Mouse (Mus musculus): Measurements from ENCODE around the gene BC067074.

BC067074 gene

DNA sequence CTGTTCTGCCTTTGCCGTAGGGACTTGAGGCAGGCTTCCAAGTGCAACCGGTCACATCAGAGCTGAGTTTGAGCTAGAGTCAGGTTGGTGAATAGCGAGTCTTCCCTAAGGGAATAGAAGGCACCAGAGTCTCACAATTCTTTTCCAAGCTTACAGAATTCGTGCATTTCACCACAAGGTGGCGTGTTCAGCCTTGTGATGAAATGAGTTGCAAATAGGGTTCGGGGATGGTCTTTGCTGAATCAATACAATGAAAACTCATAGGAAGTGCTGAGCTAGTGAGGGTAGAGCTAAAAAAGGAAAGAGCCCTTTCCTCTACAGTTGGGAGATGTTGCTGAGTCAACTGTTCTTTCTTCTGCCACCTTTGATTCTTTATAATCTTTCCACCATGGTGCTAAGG is 29.0 kb downstream of the BC067074 start:
- peak; percentile 92 for DNase-seq (ENCODE audit: low spot score)

DNA sequence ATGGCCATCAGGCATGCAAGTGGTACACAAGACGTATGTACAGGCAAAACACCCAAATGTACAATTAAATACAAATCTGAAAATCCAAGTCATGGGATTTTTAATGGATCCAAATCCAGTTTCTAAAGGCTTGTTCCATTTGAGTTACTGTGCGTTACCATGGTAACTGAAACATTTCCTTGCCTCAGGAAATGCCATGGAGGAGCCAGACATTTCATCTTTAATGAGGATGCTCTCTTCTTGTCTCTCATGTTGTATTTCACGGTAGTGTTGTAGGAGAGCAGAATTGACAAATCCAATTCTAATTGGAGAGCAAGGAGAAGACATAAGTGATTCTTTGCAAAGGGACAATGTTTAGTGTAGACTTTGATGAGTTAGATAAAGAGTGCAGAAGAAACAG is 31.3 kb downstream of the BC067074 start:
- DNase-seq (ENCODE audit: low spot score): no peak

DNA sequence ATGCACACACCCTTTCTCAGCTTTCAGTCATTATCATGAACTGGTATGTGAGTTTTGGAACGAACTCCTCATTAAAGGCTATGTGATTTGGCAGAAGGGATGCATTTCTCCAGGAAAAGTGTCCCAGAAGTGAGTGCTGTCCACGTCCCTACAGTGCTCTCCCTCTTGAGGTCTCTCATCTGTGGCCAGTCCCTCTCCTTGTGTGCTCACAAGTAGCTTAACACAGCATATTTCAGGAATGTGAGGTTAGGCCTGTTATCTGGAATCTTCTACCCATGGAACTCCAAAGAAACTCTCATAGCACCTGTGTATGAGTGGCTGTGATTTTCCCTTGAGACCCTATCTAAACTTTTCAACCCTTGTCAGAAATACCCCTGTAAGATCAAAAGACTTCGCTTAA is 32.7 kb downstream of the BC067074 start:
- no peak for DNase-seq (ENCODE audit: low spot score)

DNA sequence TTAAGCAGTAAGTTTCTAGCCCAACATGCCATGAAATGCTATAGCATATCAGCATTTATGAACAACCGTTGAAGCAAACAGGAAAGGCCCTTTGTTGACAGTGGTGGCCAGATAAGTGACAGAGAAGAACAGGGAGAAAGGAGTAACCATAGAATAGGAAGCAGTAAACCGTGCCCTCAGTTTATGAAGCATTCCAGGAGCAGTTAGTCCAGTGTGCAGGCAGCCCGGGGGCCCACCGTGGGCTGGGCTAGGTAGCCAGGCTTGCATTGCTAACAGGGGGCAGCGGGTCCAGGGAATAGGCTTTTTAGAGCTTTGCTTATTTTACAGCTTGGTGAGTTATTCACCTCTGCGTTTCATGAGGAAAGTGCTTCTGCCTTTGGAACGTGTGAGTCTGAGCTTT is 39.3 kb downstream of the BC067074 start:
- DNase-seq (ENCODE audit: low spot score): no peak

DNA sequence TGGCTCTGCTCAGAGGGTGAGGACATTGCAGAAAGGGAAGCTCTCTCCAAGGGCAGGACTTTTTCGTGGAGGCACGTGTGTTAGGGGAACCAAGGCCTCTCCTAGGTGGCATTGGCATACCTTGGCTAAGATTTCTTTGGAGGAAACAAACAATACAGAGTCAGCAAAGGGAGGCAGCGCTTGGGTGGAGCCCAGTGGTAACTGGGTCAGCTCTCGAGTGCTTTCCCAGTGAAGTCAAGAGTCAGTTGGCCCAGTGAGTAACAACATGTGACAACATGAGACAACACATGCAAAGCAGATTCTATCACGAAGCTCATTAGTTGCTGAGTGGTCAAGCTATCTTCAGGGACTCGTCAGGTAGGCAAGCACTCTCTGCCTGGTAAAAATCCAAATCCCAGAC is 40.4 kb downstream of the BC067074 start:
- DNase-seq (ENCODE audit: low spot score): no peak

DNA sequence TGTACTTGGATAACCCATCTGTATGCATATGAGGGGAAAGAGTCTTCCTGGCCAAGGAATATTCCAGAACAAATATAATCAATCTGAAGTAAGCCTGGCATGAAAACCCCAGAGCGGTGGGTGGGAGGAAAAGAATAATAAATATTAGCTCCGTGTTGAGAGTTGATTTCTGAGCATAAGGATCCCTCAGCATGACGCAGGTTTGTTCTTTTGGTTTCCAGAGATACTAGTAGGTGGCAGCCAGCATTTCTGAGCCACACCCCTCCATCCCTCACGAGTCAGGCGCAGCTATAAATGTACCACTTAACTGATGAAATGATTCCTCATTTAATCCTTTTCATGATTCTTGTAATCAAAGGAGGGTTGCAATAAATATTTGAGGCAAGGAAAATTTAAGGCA is 41.0 kb downstream of the BC067074 start:
- no peak for DNase-seq (ENCODE audit: low spot score)

DNA sequence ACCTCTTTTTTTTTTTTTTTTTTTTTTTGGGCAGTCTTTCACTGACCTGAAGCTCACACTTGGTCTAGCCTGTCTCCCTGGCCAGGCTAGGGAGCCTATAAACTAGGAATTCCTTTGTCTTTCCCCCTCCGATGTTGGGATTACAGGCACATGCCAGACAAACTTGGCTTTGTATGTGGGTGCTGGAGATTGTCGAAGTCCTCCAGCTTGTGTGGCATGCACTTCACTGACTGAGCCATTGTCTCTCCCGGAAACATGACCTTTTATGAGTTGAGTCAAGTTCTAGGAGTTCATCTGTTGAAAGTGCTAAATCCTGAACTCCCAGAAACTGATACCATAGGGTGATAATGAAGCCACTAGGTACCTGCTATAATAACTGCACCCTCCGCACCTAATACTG is 41.8 kb downstream of the BC067074 start:
- DNase-seq (ENCODE audit: low spot score): no peak

DNA sequence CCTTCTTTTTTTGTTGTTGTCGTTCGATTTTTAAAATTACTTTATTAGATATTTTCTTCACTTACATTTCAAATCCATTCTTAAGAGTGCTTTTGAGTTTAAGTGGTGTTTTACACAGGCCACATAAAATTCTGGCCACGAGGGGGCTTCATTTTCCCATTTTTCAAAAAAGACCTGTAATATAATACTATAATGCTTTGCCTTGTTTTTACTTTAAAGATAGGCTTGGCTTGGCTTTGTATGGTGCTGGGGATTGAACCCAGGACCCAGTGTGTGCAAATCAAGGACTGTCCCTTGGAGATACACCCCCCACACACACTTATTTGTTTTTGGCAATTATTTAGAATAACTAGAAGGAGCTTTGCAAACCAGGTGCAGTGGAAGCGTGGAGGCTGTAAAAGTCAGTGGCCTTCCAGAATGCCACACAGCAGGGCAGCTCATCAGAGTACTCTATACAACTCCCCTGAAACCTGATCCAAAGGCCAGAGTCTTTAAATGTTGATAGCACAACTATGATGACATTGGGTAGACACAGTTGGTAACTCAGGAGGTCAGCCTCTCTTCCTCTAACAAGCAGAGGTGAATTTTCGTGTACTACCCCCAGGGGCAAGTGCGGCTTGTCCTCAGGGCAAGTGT is 44.4 kb downstream of the BC067074 start:
- peak; percentile 80 for DNase-seq (ENCODE audit: low spot score)

DNA sequence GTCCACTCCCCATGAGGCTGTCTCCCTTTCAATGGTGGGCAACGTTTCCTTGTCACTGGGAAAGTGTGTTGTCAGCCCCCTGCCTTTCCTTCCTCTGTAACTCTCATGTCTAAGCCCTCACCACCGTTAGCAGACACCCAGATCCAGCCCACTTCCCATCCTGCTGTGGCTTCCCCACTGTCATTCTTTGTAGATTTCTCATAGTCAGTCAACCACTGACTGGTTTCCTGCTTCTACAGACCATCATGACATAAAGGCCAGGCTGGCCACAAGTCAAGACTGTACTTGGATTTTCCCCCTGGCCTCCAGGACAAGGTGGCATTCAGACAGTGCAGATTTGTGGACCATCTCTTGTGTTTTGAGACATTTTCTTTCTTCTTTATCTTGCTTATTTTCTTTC is 47.7 kb downstream of the BC067074 start:
- DNase-seq (ENCODE audit: low spot score): no peak

DNA sequence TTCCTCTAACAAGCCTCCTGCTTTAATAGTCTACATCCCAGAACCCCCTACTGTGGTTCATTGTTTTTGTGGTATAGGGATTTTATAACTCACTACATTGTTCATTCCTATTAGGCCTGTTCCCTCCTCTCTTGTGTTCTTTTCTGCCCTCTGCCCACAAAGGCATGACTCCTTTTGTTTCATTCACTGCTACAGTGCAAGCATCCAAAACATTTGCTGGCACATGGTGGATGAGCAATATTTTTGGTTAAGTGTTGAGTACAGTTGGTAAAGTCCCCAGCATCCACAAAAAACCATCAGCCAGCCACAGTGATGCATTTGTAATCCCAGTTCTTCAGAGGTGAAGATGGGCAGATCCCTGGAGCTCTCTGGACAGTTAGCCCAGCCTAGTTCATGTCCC is 48.2 kb downstream of the BC067074 start:
- no peak for DNase-seq (ENCODE audit: low spot score)

DNA sequence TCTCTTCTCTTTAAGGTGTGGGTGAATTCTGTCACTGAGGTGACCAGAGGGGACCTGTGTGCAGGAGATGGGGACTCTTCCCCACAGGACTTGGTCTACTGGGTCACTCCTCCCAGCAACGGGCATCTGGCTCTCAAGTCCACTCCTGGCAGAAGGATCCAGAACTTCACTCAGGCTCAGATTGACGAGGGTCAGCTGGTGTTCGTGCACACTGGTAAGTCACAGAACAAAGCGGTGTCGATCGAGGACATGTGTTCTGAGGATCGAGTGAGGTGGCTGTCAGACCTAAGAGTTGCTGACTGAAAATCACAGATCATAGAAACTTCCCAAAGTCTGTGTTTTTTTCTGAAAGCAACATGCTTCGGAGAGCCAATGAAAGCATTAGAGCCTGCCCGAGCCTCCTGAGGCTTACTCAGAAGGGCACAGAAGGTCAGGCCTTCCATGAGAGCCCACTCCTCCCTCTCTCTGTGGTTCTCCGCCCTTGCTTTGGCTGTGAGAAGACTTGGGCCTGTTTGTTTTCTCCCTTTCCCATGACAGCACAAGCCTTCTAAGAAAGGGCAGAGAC is 49.5 kb downstream of the BC067074 start:
- DNase-seq (ENCODE audit: low spot score): no peak

DNA sequence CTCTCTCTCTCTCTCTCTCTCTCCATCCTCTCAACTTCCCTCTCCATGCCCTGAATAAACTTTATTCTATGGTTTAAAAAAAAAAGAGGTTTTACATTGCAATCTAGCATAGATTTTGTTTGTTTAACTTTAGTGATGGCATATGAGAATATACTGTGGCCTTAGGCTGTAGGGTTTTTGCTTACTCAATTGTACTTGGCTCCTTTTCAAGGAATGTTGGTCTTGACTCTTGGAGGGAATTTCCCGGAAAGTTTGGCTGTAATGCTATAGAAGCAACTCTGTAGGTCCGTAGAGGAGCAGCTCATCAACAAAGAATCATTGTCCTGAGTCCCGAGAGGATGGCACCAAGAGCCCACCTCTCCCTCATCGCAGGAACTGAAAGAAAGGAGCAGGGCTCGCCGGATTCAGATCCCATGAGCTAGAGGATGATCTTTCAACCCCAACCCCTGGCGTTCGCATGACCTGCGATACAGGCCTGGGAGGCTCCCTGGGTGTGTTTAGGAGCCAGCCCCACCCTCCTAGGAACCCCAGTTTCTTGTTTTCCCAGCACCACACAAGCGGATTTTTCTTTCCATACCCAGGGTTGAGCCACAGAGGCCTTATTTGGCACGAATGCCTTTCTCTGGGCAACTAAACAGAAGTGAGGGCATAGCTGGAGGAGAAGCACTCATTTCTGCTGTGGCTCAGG is 57.9 kb downstream of the BC067074 start:
- no peak for DNase-seq (ENCODE audit: low spot score)

DNA sequence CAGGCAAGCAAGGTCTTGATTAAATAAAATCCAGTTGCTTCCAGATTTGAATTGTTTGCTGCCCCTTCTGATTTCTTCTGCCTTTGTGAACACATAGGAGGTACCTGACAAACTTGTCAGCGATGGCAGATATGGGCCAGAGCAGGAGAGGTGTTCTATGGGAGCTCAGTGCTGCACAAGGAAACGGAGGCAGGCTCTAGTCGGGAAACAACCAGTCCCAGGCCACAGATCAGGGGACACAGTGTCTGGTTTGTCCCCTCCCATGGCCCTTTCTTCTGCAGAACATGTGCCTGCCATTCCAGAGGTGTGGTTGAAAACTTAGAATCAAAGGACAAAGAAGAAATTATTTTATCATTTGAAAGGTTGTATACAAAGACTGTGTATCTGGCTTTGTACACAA is 60.6 kb downstream of the BC067074 start:
- no peak for DNase-seq (ENCODE audit: low spot score)

DNA sequence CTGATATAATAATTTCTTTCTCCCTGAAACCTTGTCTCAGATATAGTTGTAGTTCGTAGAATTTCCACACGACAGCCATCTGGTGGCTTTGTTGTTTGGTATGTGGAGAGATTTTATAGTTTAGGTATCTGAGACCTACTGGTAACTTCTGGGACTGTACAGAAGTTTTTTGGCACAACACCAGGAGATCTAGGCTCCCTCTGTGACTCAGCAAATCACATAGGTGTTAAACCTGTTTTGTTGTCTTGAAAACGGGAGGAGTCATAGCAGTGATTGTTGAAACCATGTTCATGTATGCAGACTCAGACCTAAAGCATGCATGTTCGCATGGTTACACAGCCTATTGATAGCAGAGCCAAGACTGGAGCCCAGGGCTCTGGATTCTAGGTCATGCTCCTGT is 61.0 kb downstream of the BC067074 start:
- no peak for DNase-seq (ENCODE audit: low spot score)

DNA sequence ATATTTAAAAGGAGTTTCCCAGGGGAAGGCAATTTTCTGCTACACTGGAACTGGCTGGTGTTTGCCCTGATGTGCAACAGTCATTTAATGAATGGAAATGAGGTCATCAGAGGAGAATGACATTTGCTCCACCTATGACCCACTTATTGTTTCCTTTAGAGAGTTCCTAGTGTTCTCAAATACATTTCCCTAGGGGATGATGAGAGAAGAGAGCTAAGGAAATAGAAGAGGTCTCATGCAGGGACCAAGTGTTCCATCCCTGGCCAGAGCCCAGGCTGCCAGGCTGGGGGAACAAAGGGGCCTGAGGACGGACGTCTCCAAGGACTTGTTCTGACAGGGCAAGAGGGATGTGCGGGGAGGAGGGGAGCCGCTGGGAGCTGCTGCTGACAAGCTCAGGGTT is 62.1 kb downstream of the BC067074 start:
- DNase-seq (ENCODE audit: low spot score): peak; percentile 84

DNA sequence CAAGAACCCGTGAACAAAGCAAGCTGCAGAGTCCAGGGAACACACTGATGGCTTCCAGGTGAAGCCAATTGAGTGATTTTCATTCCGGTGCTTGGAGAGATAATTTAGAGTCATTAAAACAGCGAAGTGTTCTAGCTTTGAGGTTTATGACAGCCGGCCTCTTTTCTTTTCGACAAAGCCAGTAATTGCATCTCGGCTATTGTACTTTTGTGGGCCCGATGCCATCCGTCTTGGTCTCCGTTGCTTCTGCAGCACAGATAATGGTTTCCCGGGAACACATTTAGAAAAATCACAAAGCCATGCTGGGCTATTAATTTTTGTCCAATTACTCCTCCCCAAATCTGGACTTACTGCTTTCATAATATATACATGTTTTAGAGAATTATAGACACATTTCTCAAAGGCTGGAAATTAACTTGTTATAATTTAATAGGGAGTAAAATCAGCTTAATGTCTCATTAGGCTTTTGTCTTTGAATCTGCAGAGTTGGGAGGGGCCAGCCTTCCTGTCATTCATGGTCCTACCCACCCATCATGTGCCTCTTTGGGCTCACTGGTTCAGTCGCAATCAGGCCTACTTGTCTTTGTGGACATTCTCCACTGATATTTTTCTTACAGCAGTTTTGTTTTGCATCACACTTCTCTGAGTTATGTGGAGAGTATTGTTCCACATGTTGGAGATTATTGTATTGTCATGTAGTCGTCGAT is 64.6 kb downstream of the BC067074 start:
- DNase-seq (ENCODE audit: low spot score): no peak

DNA sequence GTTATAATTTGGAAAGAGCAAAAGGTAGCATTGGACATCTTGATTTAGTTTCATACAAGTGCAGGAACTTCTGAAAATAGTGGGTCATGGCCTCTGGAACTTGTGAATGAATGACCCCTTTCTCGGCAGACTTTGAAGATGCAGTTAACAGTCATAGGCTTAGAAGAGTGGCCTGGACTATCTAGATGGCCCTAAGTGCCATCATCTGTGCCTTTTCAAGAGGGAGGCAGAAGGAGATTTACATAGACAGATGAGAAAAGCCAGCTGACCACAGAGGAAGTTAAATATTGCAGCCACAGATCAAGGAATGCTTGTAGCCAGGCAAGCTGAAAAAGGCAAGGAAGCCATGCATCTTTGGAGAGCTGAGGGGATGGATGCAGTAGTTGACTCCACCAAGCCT is 66.7 kb downstream of the BC067074 start:
- no peak for DNase-seq (ENCODE audit: low spot score)

DNA sequence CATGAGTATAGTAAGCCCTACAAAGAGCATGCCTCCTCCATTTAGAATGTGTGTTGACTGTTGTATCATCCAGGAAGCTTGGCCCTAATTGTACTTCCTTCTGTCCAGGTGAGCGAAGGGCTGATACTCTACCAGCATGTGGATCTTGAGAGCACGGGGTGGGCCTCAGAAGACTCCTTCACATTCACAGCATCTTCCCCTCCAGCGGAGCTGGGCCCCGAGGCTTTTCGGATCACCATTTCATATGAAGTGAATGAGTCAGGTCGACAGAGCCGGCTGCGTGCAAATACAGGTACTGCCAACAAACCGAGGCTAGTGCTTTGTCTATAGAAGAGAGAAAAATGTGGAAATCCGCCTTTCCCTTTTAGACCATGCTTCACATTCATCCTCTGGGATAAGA is 73.0 kb downstream of the BC067074 start:
- DNase-seq (ENCODE audit: low spot score): no peak

DNA sequence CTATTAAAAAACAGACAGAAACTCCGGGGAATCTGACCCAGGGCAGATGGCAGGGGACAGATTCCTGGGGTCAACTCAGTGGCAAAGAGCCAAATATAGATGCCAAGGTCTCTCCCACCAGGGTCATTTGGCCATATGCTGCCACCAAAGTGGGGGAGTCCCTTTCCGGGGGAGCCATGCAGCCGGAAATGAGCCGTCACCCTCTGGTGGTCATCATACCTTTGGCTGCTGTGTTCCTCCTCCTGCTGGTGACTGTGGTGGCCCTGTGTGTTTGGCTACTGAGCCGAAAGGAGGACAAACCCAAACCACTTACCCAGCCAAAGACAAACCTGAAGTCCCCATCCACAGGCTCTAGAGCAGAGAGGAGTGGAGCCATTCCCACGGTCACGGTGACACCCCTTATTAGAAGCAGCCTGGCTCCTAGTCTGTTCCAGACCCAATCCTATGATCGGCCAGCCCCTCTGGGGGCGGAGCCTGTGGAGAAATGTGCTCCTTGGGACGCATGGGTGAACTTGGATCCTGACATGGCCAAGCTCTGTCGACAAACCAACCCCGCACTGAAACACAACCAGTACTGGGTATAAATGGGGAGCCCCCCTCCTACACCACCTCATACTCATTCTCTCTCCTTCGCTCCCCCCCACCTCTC is 76.1 kb downstream of the BC067074 start:
- DNase-seq (ENCODE audit: low spot score): no peak

DNA sequence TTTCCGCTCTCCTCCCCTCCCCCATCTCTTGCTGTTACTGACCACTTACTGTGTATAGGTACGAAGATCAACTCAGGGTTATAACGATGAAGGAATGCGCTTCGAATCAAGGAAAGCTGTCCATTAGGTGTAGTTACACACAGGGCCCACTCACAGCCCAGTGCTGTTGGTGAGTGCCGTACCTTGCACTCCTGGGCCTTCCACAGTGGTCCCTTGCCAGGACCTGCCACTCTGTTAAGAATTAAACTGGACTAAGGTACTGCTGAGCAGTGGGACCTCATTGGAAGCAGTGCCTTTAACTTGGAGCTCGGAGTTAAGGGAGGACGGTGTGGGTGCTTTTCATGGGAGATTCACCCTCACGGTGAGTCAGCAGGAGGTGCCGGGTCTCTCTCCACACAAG is 76.7 kb downstream of the BC067074 start:
- no peak for DNase-seq (ENCODE audit: low spot score)

DNA sequence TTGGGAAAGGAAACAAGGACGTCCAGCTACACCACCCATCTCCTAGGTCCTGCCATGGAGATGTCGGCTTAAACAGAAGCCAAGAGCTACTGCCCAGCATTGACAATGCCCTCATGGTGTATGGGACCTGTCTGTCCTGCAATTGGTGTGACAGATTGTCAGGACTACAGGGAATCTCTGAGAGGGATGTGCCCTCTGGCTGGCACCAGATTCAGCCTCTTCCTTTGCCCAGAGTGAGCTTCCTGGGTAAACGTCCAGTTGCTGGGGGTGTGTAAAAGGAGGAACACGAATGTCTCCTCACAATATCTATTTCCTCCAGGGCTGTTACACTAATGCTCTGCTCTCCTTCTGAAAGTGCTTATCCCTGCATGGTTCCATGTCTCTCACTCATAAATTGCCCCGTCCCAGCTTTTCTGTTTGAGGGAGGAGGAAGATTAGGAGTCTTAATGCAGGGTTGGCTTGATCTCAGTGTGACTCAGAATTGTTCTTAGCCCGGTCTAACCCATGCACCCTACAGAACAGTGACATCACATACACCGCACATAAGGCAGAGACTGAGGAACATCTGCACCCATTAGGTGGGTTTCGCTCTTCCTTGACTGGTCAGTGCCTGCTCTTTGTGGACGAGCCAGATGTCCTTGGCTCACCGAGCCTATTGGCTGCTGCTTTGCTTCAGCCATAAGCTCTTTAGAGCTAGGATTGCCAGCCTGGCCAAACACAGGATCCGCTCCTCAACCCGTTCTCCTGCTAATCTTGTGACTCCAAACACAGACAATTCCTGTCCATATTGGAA is 80.5 kb downstream of the BC067074 start:
- no peak for DNase-seq (ENCODE audit: low spot score)

DNA sequence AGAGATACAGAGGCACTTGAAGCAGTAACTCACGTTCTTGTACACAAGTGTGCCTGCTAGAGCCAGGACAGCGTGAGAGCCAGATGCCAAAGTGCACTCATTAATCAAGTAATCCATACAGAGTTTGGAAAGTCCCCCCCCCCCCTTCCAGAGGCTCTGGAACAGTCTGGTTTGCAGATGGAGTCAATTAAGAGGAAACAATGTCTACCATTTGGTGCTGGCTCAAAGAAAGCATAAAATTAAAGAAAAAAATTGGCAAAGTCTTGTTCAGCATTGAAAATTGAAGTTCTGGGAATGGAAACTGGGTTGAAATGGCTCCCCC is 81.1 kb downstream of the BC067074 start:
- DNase-seq (ENCODE audit: low spot score): peak; percentile 60

Data from embryo, embryonic 10.5 days (tissue).